Mouse (Mus musculus) Patski (cell line): Measurements from ENCODE around the gene Nit1. TPM values are rescaled to one million over a fixed set of nuclear protein-coding genes. Genes with fewer than 3 reads are reported as not detected.
"Not testable (repeated sequence)": the region's sequence is repeated elsewhere in the genome, so short reads cannot be mapped to it uniquely, and the experiment has no call there.

Source experiments
- ATAC-seq: fragments of 100-300 bp; one replicate; pipeline ENCODE4 v1.8.0; 2021
- CTCF ChIA-PET: fragments of 350-600 bp; sonication (Branson Sonifier 250); formaldehyde crosslinking; loops from one replicate; lab custom pipeline; 2022; ENCODE audit warnings: inconsistent platforms; lab: Charles Lee
- POLR2A ChIA-PET: fragments of 350-600 bp; sonication (Branson Sonifier 250); formaldehyde crosslinking; loops from one replicate; lab custom pipeline; 2022; ENCODE audit warnings: antibody characterized with exemption, inconsistent platforms; lab: Charles Lee
- DNase-seq: peaks from one replicate; pipeline ENCODE4 v3.0.0-alpha.2; 2011; ENCODE audit warnings: low read depth, low spot score
- H3K27me3 ChIP-seq: fragments of 371-371 bp; one replicate; pipeline ENCODE4 v1.5.1; 2021
- CTCF ChIP-seq: fragments of 100-300 bp; IDR thresholded peaks from one replicate; pipeline ENCODE4 v1.5.1; 2021
- in situ Hi-C: fragments of 300-500 bp; cut with MboI; formaldehyde crosslinking; loops from 3 replicates; pipeline ENCODE4 v1.11.1; 2018; ENCODE audit warnings: low pct_unique_long_range_greater_than_20kb, mixed read lengths
- polyA plus RNA-seq: library from polyadenylated mRNA; unstranded; gene quantifications from one replicate; pipeline ENCODE4 v1.2.3, GENCODE M21; 2021

The Nit1 gene
- polyA plus RNA-seq, 1 experiment from 2014 or later: 74.1 TPM

- TF ChIP-seq CTCF: no peak
- H3K27me3 ChIP-seq: no peaks in the 10 kb centered on the region
- no peak for DNase-seq
- CTCF ChIA-PET: interaction anchor here (1.5 to 1.8 kb wide), 3 partner anchors 11 to 49 kb away, joined by 3 to 8 read pairs (median 3); partner anchors contain the start of gene Ufc1
- POLR2A ChIA-PET: interaction anchor here (2.0 kb wide), 1 partner anchor 15 kb away, joined by 4 read pairs; no protein-coding TSS in a partner anchor
- no peak for ATAC-seq
- in situ Hi-C loops: no loop called here
Observed at GRCm38 (mm10) chr1:171309321-171309720, 36.1 kb downstream of the Nit1 start.

- CTCF ChIA-PET, in situ Hi-C loops, DNase-seq, H3K27me3 ChIP-seq, POLR2A ChIA-PET, ATAC-seq: not testable (repeated sequence)
- peak; percentile 8 for TF ChIP-seq CTCF
Observed at GRCm38 (mm10) chr1:171306157-171306556, 39.3 kb downstream of the Nit1 start.

- ChIA-PET CTCF (no interaction called here), POLR2A (no interaction called here)
- no peak for TF ChIP-seq CTCF
- in situ Hi-C loops: no loop called here
- DNase-seq: no peak
- H3K27me3 ChIP-seq: no peaks in the 10 kb centered on the region
- ATAC-seq: no peak
Observed at GRCm38 (mm10) chr1:171298226-171298625, 47.2 kb downstream of the Nit1 start.

- no peak for TF ChIP-seq CTCF
- in situ Hi-C loops: no loop called here
- ChIA-PET CTCF (interaction anchor here (1.0 to 1.3 kb wide), 3 partner anchors 14 to 115 kb away, joined by 3 read pairs; partner anchors contain the start of gene Ppox), POLR2A (no interaction called here)
- no peaks in the 10 kb centered on the region for H3K27me3 ChIP-seq
- DNase-seq: no peak
- peak; percentile 17 for ATAC-seq
Observed at GRCm38 (mm10) chr1:171295063-171295402, 50.4 kb downstream of the Nit1 start.

- CTCF ChIA-PET: interaction anchor here (1.0 to 2.3 kb wide), 4 partner anchors 13 to 25 kb away, joined by 3 to 5 read pairs (median 4); partner anchors contain the start of genes B4galt3 and Ppox
- in situ Hi-C loops: no loop called here
- POLR2A ChIA-PET: interaction anchor here (1.2 kb wide), 1 partner anchor 14 kb away, joined by 4 read pairs; no protein-coding TSS in a partner anchor
- H3K27me3 ChIP-seq: no peaks in the 10 kb centered on the region
- no peak for TF ChIP-seq CTCF
- ATAC-seq: peak; percentile 70
- DNase-seq: peak; percentile 56
Observed at GRCm38 (mm10) chr1:171294298-171295062, 51.0 kb downstream of the Nit1 start, which contains the start of gene Ufc1. Gene Ufc1, minus strand, starts transcription at chr1:171295024.

GRCm38 (mm10) chr1:171293906-171294297 lies 51.5 kb downstream of the Nit1 start:
- DNase-seq (no peak), ATAC-seq (no peak)
- in situ Hi-C loops: no loop called here
- no peaks in the 10 kb centered on the region for H3K27me3 ChIP-seq
- ChIA-PET CTCF (interaction anchor here (1.3 to 2.3 kb wide), 3 partner anchors 12 to 183 kb away, joined by 3 to 5 read pairs (median 5); partner anchors contain the start of genes B4galt3 and Ppox), POLR2A (interaction anchor here (1.2 kb wide), 1 partner anchor 14 kb away, joined by 4 read pairs; no protein-coding TSS in a partner anchor)
- TF ChIP-seq CTCF: no peak

GRCm38 (mm10) chr1:171293351-171293750 lies 52.1 kb downstream of the Nit1 start:
- DNase-seq (no peak), ATAC-seq (no peak)
- ChIA-PET POLR2A (interaction anchor here (1.2 kb wide), 1 partner anchor 15 kb away, joined by 4 read pairs; no protein-coding TSS in a partner anchor), CTCF (interaction anchor here (0.9 to 2.3 kb wide), 4 partner anchors 12 to 398 kb away, joined by 3 to 5 read pairs (median 4); partner anchors contain the start of genes B4galt3 and Ppox)
- in situ Hi-C loops: no loop called here
- TF ChIP-seq CTCF: no peak
- H3K27me3 ChIP-seq: no peaks in the 10 kb centered on the region

- ChIA-PET CTCF (interaction anchor here (1.1 to 1.2 kb wide), 2 partner anchors 66 to 71 kb away, joined by 3 read pairs; partner anchors contain the start of gene Tomm40l), POLR2A (interaction anchor here (1.1 to 2.5 kb wide), 2 partner anchors 17 to 61 kb away, joined by 3 to 13 read pairs; no protein-coding TSS in a partner anchor)
- in situ Hi-C loops: no loop called here
- DNase-seq (no peak), ATAC-seq (no peak)
- H3K27me3 ChIP-seq: no peaks in the 10 kb centered on the region
- TF ChIP-seq CTCF: no peak
Observed at GRCm38 (mm10) chr1:171288328-171288727, 57.1 kb downstream of the Nit1 start.

Other genes starting within 250 kb of the Nit1 start
- gene Cfap126, start 231.7 kb downstream of the Nit1 start, polyA plus RNA-seq: 1.6 TPM
- gene Sdhc, start 195.0 kb downstream of the Nit1 start, polyA plus RNA-seq: 445 TPM
- 0.06 TPM for gene Mpz, start 194.9 kb downstream of the Nit1 start, polyA plus RNA-seq
- 0.08 TPM for gene Pcp4l1, start 149.4 kb downstream of the Nit1 start, polyA plus RNA-seq
- 0.54 TPM for gene Nr1i3, start 131.7 kb downstream of the Nit1 start, polyA plus RNA-seq
- gene Tomm40l, start 123.1 kb downstream of the Nit1 start, polyA plus RNA-seq: 65.5 TPM
- gene Apoa2, start 120.6 kb downstream of the Nit1 start, polyA plus RNA-seq: not detected
- 0.49 TPM for gene Fcer1g, start 111.3 kb downstream of the Nit1 start, polyA plus RNA-seq
- 21.8 TPM for gene Adamts4, start 95.2 kb downstream of the Nit1 start, polyA plus RNA-seq
- gene Ndufs2, start 94.3 kb downstream of the Nit1 start, polyA plus RNA-seq: 436 TPM
- gene B4galt3, start 75.3 kb downstream of the Nit1 start, polyA plus RNA-seq: 57.5 TPM
- 41.9 TPM for gene Ppox, start 64.5 kb downstream of the Nit1 start, polyA plus RNA-seq
- 64.9 TPM for gene Usp21, start 57.7 kb downstream of the Nit1 start, polyA plus RNA-seq
- 117 TPM for gene Ufc1, start 50.6 kb downstream of the Nit1 start, polyA plus RNA-seq
- gene Dedd, start 16.5 kb downstream of the Nit1 start, polyA plus RNA-seq: 55.0 TPM
- gene Pfdn2, start within 50 bp of the Nit1 start, polyA plus RNA-seq: 164 TPM
- gene Klhdc9, start 15.2 kb upstream of the Nit1 start, polyA plus RNA-seq: not detected
- 0.04 TPM for gene Nectin4, start 24.5 kb upstream of the Nit1 start, polyA plus RNA-seq
- gene Arhgap30, start 43.3 kb upstream of the Nit1 start, polyA plus RNA-seq: not detected
- gene Usf1, start 65.7 kb upstream of the Nit1 start, polyA plus RNA-seq: 106 TPM
- gene Tstd1, start 73.2 kb upstream of the Nit1 start, polyA plus RNA-seq: 1.2 TPM
- gene F11r, start 91.9 kb upstream of the Nit1 start, polyA plus RNA-seq: 33.8 TPM
- 5.5 TPM for gene Alyref2, start 157.8 kb upstream of the Nit1 start, polyA plus RNA-seq
- 1.0 TPM for gene Itln1, start 189.6 kb upstream of the Nit1 start, polyA plus RNA-seq
- gene Cd244a, start 213.5 kb upstream of the Nit1 start, polyA plus RNA-seq: not detected